Mouse (Mus musculus) heart, postnatal 25 days (tissue): ENCODE data around the gene Ust. TPM values are rescaled to one million over a fixed set of nuclear protein-coding genes. Genes with fewer than 3 reads are reported as not detected.
A peak's percentile ranks its signal among the peaks of the same experiment; 100 is the strongest.
"Not testable (repeated sequence)": the region's sequence is repeated elsewhere in the genome, so short reads cannot be mapped to it uniquely, and the experiment has no call there.

Source experiments
- DNase-seq: peaks from one replicate; pipeline ENCODE4 v3.0.0; 2022; ENCODE audit warnings: low spot score
- intact Hi-C: fragments of 180-260 bp; cut with DNase I; formaldehyde crosslinking; loops from one replicate; pipeline ENCODE4 v1.15.1; 2025
- total RNA-seq, 2 experiments: library from RNA; stranded (reverse); gene quantifications; 2 replicates each; pipeline ENCODE4 v1.2.3; 2021

Gene Ust
- 1 to 10 TPM; 1.5 to 2.2 TPM for total RNA-seq

DNA sequence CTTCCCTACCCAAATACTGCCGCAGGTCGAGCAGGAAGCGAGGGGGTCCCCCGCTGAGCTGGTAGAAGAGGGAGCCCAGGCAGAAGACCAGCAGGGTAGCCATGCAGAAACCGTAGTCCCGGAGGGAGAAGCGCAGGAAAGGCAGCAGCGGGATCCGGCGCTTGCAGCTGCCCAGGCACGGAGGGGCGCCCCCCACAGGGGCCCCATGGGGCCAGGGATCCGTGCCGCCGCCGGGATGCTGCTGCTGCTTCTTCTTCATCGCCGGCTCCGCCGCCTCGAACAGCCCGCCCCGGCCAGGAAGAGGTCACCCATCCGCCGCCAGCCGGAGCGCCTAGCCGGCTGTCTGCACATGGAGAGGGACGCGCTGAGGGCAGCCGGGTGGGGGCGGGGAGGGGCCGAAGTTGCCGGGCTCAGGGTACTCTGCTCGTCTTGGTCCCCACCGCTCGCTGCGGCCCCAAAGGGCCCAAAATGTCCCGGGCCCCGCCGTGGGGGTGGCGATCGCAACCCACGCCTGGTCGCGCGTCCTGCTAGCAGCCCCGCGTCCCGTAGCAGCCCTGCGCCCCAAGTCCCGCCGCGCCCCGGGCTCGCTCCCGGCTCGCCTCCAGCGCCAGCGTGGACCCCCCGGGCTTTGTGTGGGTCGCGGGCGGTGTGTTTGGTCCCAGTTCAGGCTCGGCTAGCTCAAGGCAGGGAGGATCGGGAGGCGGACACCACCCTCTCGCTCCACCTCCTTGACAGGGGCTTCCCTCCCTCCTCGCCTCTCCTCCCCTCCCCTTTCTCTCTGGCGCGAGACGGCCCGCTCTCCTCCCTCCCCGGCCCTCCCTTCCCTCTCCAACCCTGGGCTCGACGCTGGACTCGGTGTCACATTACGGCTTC lies at the start of gene Ust:
Ust (minus strand) TSS at position 685 of the 873 bp plus-strand sequence.
- DNase-seq: peak; percentile 74
- intact Hi-C loops: loop anchor here (2.0 kb wide), 1 partner anchor 196 kb away; no protein-coding TSS in a partner anchor

GRCm38 (mm10) chr10:8561366-8561765 lies 42.7 kb upstream of the Ust start:
- DNase-seq: no peak
- intact Hi-C loops: no loop called here

- intact Hi-C loops, DNase-seq: not testable (repeated sequence)
These were observed 40.9 kb upstream of the Ust start for GRCm38 (mm10) chr10:8559566-8559965.

- DNase-seq, intact Hi-C loops: not testable (repeated sequence)
These were observed 33.6 kb upstream of the Ust start for GRCm38 (mm10) chr10:8552239-8552638.

DNA sequence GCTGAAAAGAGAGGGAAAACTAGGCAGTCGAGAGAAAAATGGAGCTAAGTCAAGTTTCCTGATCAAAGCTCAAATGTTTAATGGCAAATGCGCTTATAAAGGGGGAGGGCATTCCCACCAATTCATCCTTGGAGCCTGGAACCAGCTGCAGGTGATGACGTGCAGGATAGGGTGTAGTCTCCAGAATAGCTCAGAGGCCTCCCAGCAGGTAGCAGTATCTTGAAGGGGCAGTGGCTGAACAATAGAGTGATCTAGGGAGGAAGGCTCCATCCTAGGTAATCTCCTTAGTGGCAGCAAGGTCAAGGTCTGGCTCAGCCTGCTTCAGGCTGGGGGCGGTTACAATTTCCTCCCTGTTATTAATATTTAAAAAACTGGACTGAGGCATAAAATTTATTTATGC lies 33.0 kb upstream of the Ust start:
- DNase-seq: not testable (repeated sequence)

DNA sequence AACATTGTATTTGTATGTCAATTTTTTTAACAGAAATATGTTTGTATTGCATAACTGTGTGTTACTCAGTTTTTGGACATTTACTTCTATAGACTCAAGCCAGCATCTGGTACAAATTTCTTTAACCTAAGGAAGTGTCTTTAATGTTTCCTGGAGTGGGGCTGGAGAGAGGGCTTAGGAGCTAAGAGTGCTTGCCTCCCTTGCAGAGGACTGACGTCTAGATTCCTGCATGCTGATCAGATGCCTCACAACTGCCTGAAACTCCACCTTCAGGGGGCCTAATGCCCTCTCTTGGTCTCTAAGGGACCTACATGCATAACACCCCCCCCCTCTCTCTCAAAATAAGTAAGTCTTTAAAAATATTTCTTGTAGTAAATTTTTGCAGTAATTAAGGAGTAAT lies 22.9 kb upstream of the Ust start:
- no peak for DNase-seq
- intact Hi-C loops: no loop called here

More for the DNA sequence above, 33.0 kb upstream of the Ust start:
- intact Hi-C loops: not testable (repeated sequence)

DNA sequence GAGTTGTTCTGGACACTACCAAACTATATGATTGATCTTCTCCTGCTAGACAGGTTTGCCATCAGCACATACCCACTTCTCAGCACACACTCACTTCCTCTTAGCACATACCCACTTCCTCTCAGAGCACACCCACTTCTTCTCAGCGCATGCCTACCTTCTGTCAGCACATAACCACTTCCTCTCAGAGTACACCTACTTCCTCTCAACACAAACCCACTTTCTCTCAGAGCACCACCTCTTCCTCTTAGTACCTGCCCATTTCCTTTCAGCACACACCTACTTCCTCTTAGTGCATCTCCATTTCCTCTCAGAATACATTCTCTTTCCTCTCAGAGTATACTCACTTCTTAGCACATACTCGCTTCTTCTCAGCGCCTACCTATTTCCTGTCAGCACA lies 16.8 kb upstream of the Ust start:
- intact Hi-C loops: no loop called here
- DNase-seq: no peak

GRCm38 (mm10) chr10:8531651-8532050 lies 13.0 kb upstream of the Ust start:
- no peak for DNase-seq
- intact Hi-C loops: no loop called here

- intact Hi-C loops: no loop called here
- DNase-seq: no peak
These were observed 12.0 kb upstream of the Ust start for GRCm38 (mm10) chr10:8530505-8531051.

DNA sequence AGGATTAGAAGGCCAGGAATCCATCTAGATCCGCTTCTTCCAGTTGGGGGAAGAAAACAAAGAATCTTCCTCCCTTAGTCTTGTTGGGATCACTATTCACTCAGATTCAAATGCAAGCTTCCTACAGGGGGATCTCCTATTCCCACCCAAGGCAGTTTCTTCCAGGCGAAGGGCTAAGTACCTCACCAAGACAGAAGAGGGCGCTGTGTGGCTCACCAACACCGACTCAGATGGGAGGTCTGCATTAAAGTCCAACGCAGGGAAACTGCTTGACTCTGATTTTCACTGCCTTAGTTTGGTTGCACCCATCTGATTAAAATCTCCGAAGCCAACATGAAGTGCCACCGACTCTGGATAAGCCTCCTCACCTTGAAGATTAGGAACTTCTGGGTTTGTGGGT lies 10.5 kb upstream of the Ust start:
- intact Hi-C loops: no loop called here
- DNase-seq: no peak

GRCm38 (mm10) chr10:8525354-8525753 lies 6.7 kb upstream of the Ust start:
- no peak for DNase-seq
- intact Hi-C loops: no loop called here

- intact Hi-C loops: no loop called here
These were observed 2.9 kb upstream of the Ust start for GRCm38 (mm10) chr10:8521536-8521935.

GRCm38 (mm10) chr10:8520766-8521395 lies 2.3 kb upstream of the Ust start:
- intact Hi-C loops: no loop called here
- no peak for DNase-seq

More at GRCm38 (mm10) chr10:8521536-8521935, 2.9 kb upstream of the Ust start:
- DNase-seq: no peak

DNA sequence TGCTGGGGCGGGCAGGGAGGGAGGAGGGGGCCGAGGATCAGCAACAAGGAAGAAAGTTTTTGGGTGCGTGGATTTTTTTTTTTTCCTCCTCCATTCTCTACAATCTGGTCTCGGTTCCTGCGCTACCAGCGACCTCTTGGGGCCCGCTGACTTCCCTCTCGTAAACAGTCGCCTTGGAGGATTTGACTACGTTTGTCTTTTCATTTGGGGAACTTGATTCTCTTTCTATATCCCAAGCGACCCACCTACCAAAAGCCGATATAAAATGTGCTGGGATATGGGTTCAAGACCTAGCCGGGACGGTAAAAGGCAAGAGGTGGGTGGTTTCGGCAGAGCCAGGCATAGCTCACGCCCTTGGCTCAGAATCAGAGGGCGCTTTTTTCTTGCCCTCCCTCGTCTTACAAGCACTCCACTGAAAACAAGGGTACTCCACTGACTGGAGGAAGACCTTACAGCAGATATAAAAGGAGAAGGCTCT lies 428 bp upstream of the Ust start:
- intact Hi-C loops: loop anchor here (2.0 kb wide), 1 partner anchor 196 kb away; no protein-coding TSS in a partner anchor
- DNase-seq: no peak

DNA sequence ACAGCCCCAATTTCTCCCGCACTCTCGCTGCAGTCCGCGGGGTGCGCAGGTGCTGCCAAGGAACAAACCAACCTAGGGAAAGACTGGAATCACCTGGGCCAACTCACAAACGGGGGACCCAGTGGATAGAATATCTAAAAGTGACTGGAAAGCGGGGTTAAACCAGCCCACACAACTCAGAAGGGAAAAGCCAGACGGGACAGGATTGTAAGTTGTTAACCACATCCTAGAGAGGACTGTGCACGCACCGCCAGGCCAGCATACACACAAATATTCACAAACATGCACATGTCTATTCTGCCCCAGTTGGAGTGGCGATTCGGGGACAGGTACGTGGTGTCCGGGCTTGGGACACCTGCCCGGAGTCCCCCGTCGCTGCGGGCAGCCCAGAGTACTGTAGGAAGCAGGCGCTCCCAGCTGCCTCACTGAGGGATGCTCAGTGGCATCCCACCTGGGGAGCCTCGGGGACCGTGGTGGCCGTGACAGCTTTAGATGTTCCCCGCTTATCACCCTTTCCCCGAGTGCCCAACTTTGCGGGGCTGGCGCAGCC lies 959 bp downstream of the Ust start:
- DNase-seq: no peak
- intact Hi-C loops: loop anchor here (2.0 kb wide), 1 partner anchor 195 kb away; no protein-coding TSS in a partner anchor

GRCm38 (mm10) chr10:8516916-8517524 lies 1.6 kb downstream of the Ust start:
- intact Hi-C loops: no loop called here
- DNase-seq: no peak

DNA sequence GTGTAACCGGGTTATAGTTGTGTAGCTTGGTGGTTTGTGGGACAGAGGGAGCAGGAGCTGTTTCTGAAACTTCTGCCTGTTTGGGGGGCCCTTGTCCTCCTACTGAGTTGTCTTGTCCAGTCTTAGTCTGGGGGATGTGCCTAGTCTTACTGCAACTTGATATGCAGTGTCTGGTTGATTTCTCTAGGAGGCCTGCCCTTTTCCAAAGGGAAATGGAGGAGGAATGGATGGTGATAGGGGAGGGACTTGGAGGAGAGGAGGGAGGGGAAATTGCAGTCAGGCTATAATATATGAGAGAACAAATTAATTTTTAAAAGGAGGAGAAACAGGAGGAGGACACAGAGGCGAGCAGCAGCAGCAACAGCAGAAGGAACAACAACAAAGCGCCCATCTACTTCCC lies 4.9 kb downstream of the Ust start:
- no peak for DNase-seq
- intact Hi-C loops: no loop called here

DNA sequence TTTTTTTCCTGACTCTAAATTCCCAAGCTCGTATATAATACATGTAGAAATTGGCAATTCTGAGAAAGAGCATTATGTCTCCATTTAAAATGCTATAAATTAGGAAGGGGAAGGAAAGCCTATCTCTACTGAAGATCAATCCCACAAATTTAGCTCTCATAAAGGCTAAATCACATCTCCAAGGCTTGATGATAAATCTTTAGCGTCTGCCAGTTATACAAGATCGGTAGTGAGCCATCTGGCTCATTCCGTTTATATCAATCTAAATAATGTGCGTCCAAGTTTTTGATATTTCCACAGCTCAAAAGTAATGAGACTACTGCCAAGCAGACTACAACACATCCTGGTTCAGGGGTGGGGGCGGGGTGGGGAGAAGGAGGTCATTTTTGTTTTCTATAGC lies 6.4 kb downstream of the Ust start:
- no peak for DNase-seq
- intact Hi-C loops: no loop called here

- no peak for DNase-seq
- intact Hi-C loops: no loop called here
These were observed 6.9 kb downstream of the Ust start for GRCm38 (mm10) chr10:8511760-8512159.

DNA sequence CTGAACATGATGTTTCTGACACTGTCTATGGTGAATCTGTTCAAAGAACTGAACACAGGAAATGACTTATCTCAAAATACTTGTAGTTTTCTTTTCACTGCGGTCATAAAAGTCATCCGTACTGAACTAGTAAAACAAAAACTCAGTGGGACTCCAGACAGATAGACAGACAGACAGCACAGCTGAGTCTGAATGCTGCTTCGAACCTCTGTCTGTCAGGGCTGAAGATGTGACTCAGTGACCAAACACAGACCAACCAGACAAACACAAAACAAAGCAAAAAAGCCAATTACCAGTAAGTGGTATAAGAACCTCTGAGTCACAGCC lies 12.4 kb downstream of the Ust start:
- intact Hi-C loops: no loop called here
- DNase-seq: no peak
